Mouse (Mus musculus) intestine, postnatal 0 days (tissue): ENCODE results near the gene Gm14085. TPM values are rescaled to one million over a fixed set of nuclear protein-coding genes. Genes with fewer than 3 reads are reported as not detected.
"Not testable (repeated sequence)": the region's sequence is repeated elsewhere in the genome, so short reads cannot be mapped to it uniquely, and the experiment has no call there.

Experiments used
- ATAC-seq: fragments of 200-750 bp; cut with Nextera tagmentation; 2 replicates; pipeline ENCODE4 v1.8.0; 2017; ENCODE audit warnings: mild to moderate bottlenecking, moderate TSS enrichment, moderate library complexity
- H3K27ac ChIP-seq: fragments of 300-500 bp; sonication (generic); 2 replicates; pipeline ENCODE4 v1.5.1; 2014; ENCODE audit warnings: mild to moderate bottlenecking, low read depth, low read length, moderate library complexity
- H3K27me3 ChIP-seq: fragments of 300-500 bp; sonication (generic); replicated peaks from 2 replicates; pipeline ENCODE4 v1.6.1; 2014; ENCODE audit warnings: low read length, mixed read lengths; ENCODE audit not compliant: control insufficient read depth, insufficient read depth
- H3K36me3 ChIP-seq: fragments of 300-500 bp; sonication (generic); 2 replicates; pipeline ENCODE4 v1.6.1; 2014; ENCODE audit warnings: mild to moderate bottlenecking, moderate library complexity; ENCODE audit not compliant: control insufficient read depth, insufficient read depth
- H3K4me1 ChIP-seq: fragments of 300-500 bp; sonication (generic); replicated peaks from 2 replicates; pipeline ENCODE4 v1.6.1; 2014; ENCODE audit warnings: antibody characterized with exemption, low read length, mixed read lengths; ENCODE audit not compliant: control insufficient read depth, insufficient read depth
- H3K4me2 ChIP-seq: fragments of 300-500 bp; sonication (generic); replicated peaks from 2 replicates; pipeline ENCODE4 v1.6.1; 2014; ENCODE audit warnings: low read depth, mild to moderate bottlenecking, moderate library complexity
- H3K4me3 ChIP-seq: fragments of 300-500 bp; sonication (generic); 2 replicates; pipeline ENCODE4 v1.5.1; 2014; ENCODE audit warnings: low read depth, low read length
- H3K9ac ChIP-seq: fragments of 300-500 bp; sonication (generic); 2 replicates; pipeline ENCODE4 v1.6.1; 2014; ENCODE audit warnings: mild to moderate bottlenecking, low read depth, low read length
- H3K9me3 ChIP-seq: fragments of 300-500 bp; sonication (generic); 2 replicates; pipeline ENCODE4 v1.6.1; 2016; ENCODE audit warnings: mixed run types; ENCODE audit not compliant: control insufficient read depth
- CTCF ChIP-seq: sonication (generic); IDR thresholded peaks from 2 replicates; pipeline ENCODE4 v1.5.1; 2016; ENCODE audit warnings: low read depth, mild to moderate bottlenecking, control low read depth, antibody characterized with exemption, moderate library complexity
- WGBS: fragments of 180-500 bp; shearing (Covaris S2); extraction: QIAGEN DNeasy Blood & Tissue Kit; methylation state at CpG from one replicate; pipeline ENCODE4 v1.1.7; 2014; 5-methylcytosine and 5-hydroxymethylcytosine counted together
- polyA plus RNA-seq: library from polyadenylated mRNA; unstranded; fragments of >200 nt; fragmentation: Nextera tagmentation; extraction: Ambion mirVana; gene quantifications from 2 replicates; pipeline ENCODE4 v1.2.1, GENCODE M21; 2015

Gene Gm14085
- polyA plus RNA-seq, 1 experiment from 2014 or later, result 0.12 TPM

DNA sequence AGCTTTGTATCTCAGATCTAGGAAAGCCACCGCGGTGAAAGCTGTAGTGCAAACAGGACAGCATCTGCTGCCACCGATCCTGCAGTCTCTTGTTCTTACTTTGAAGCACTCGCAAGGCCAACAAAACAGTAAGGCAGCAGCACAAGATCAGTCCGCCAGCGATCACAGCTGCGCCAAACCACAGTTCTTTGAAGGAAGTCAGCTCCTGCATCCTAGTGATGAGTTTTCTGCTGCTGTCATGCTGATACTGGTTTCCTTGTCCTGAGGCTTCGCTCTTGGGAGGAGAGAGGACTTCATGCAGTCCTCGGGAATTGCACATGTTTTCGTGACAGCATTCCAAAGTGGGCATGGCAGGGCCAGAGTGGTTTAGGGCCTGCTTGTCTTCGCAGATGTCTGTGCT lies 17.8 kb upstream of the Gm14085 start:
- no peak for TF ChIP-seq CTCF
- Histone ChIP-seq H3K4me1 (0 out of 2 replicates have a peak, but pooled peaks cover 3% of the 10 kb centered on the region), H3K27me3 (no peaks in the 10 kb centered on the region), H3K4me3 (peak overlapping the region; percentile 51; the same call in 1 of the 2 replicates), H3K9ac (0 out of 2 replicates have a peak overlapping the region, but pooled peaks have one; percentile 51), H3K36me3 (no peaks in the 10 kb centered on the region), H3K9me3 (no peaks in the 10 kb centered on the region), H3K27ac (no peak overlapping the region), H3K4me2 (peak overlapping the region; percentile 84)
- WGBS, result 41% methylated on average over 11 of the region's 11 CpGs
- ATAC-seq, result no peak

DNA sequence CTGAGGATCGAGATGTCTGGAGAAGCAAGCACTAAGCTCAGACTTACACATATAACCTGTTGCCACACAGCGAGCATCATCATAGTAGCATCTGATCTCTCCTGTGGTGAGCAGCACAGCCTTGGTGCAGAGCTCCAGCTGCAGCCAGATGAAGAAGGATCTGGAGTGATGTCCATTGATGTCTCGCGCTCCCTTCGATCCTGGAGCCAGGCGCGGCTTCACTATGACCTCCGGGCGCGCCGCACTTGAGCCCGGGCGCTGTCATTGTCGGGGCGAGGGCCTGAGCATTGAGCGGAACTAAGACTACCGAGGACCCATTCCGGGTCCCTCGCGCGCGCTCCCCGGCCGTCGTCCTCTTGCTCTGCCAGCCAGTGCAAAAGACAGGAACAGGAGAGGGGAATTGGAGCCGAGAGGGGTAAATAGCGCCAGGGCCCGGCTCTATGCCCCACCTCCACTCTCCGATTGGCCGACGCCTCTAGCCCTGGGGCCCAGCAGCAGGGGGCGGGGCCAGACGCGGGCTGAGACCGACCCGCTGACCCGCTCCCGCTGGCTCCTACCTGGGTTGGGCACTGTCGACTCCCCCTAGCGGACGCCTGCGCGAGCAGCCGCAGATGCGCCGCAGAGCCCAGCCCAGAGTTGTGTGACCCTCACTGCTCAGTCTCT lies 17.3 kb upstream of the Gm14085 start:
- ATAC-seq, result peak; percentile 100
- 1% methylated on average over 39 of the region's 46 CpGs for WGBS
- TF ChIP-seq CTCF, result peak; percentile 94

GRCm38 (mm10) chr2:122469221-122469620 lies 15.5 kb upstream of the Gm14085 start:
- H3K4me2 ChIP-seq, result no peak overlapping the region
- ATAC-seq, result no peak
- 0 out of 2 replicates have a peak, but pooled peaks cover 3% of the 10 kb centered on the region for H3K4me1 ChIP-seq
- 88% methylated on average over 3 of the region's 3 CpGs for WGBS
- H3K27ac ChIP-seq, result no peak overlapping the region
- no peak for TF ChIP-seq CTCF
- H3K9me3 ChIP-seq, result no peaks in the 10 kb centered on the region
- no peak overlapping the region for H3K4me3 ChIP-seq
- no peak overlapping the region for H3K9ac ChIP-seq
- no peaks in the 10 kb centered on the region for H3K36me3 ChIP-seq
- H3K27me3 ChIP-seq, result no peaks in the 10 kb centered on the region

More for the DNA sequence above, 17.3 kb upstream of the Gm14085 start:
- Histone ChIP-seq H3K9me3 (no peaks in the 10 kb centered on the region), H3K27ac (no peak overlapping the region), H3K27me3 (no peaks in the 10 kb centered on the region), H3K9ac (peak overlapping the region; percentile 51), H3K4me3 (peak overlapping the region; percentile 51), H3K4me2 (peak overlapping the region; percentile 84), H3K36me3 (no peaks in the 10 kb centered on the region), H3K4me1 (0 out of 2 replicates have a peak, but pooled peaks cover 3% of the 10 kb centered on the region)

DNA sequence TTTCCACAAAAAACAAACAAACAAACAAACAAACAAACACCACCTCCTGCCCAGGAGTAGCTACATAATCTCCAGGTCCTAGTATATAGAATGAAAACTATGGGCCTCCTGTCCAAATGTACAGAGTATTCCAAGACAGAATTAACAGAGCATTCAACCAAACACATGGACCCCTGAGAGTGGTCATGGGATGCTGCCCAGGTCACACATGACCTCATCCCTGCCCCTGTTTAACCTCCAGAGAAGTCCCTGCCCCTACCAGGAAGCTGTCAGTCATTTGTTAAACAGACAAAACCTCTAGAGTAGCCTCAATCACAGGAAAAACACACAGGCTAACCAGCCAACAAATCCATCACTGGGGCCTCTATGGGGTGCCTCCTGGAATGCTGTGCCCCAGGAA lies 8.2 kb upstream of the Gm14085 start:
- Histone ChIP-seq H3K4me2 (no peak overlapping the region), H3K4me1 (no peaks in the 10 kb centered on the region), H3K27me3 (no peaks in the 10 kb centered on the region), H3K36me3 (no peaks in the 10 kb centered on the region), H3K9me3 (no peaks in the 10 kb centered on the region), H3K9ac (no peak overlapping the region), H3K27ac (no peak overlapping the region), H3K4me3 (no peak overlapping the region)
- no peak for TF ChIP-seq CTCF
- ATAC-seq, result no peak

GRCm38 (mm10) chr2:122483787-122484186 lies 954 bp upstream of the Gm14085 start:
- not testable (repeated sequence) for ATAC-seq, H3K27me3 ChIP-seq, H3K27ac ChIP-seq, H3K9me3 ChIP-seq, H3K36me3 ChIP-seq, H3K4me1 ChIP-seq, H3K4me3 ChIP-seq, H3K9ac ChIP-seq, H3K4me2 ChIP-seq
- 76% methylated on average over 1 of the region's 1 CpGs for WGBS

GRCm38 (mm10) chr2:122485654-122486053 lies 913 bp downstream of the Gm14085 start:
- not testable (repeated sequence) for H3K36me3 ChIP-seq, H3K4me3 ChIP-seq, H3K9ac ChIP-seq, ATAC-seq, H3K27ac ChIP-seq, H3K27me3 ChIP-seq, H3K9me3 ChIP-seq, H3K4me1 ChIP-seq, H3K4me2 ChIP-seq
- WGBS, result 13% methylated on average over 1 of the region's 3 CpGs

- H3K27me3 ChIP-seq, H3K36me3 ChIP-seq: not testable (repeated sequence)
Observed at GRCm38 (mm10) chr2:122486122-122486521, 1.4 kb downstream of the Gm14085 start.

More at GRCm38 (mm10) chr2:122486122-122486521, 1.4 kb downstream of the Gm14085 start:
- not testable (repeated sequence) for H3K9ac ChIP-seq, H3K9me3 ChIP-seq, H3K4me2 ChIP-seq, H3K27ac ChIP-seq, H3K4me3 ChIP-seq, H3K4me1 ChIP-seq, ATAC-seq
